Mouse (Mus musculus): ENCODE measurements at regions not wholly inside any gene's neighbourhood (a gene's known extent, or its start where the extent isn't known, plus 50 kb on each side); places are given as distances from the start of the nearest gene placed in this dataset.

- peak; percentile 52 for DNase-seq (ENCODE audit: low read depth, low spot score)
Measured at GRCm38 (mm10) chr10:112863808-112864207, 65.0 kb downstream of the Atxn7l3b start.

- DNase-seq (ENCODE audit: low read depth, low spot score), result no peak
Measured at GRCm38 (mm10) chr10:112863375-112863774, 65.4 kb downstream of the Atxn7l3b start.

- no peak for DNase-seq (ENCODE audit: low read depth, low spot score)
Measured at GRCm38 (mm10) chr10:112851997-112852396, 76.8 kb downstream of the Atxn7l3b start.

DNA sequence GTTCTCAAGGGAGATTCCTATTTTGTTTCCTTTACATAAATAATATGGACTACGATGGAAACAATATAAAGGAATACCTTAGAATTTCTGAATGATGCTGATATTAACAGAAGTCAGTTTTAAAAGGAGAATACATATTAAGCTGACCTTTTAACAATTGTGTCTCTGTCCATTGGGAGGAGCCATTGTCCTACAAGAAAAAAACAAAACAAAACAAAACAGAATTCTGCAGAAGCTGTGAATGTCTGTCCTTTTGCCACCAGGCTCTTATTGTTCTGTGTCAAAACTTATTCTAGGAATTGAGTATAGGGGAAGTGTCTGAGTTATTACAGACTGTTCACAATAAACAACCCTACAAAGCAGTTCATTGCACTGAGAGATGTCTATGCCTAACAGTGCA is 82.6 kb downstream of the Atxn7l3b start:
- DNase-seq (ENCODE audit: low read depth, low spot score), result peak; percentile 44

GRCm38 (mm10) chr10:112837400-112838035 is 91.3 kb downstream of the Atxn7l3b start:
- no peak for DNase-seq (ENCODE audit: low read depth, low spot score)

- DNase-seq (ENCODE audit: low read depth, low spot score), result no peak
Measured at GRCm38 (mm10) chr10:112835970-112836369, 92.8 kb downstream of the Atxn7l3b start.

DNA sequence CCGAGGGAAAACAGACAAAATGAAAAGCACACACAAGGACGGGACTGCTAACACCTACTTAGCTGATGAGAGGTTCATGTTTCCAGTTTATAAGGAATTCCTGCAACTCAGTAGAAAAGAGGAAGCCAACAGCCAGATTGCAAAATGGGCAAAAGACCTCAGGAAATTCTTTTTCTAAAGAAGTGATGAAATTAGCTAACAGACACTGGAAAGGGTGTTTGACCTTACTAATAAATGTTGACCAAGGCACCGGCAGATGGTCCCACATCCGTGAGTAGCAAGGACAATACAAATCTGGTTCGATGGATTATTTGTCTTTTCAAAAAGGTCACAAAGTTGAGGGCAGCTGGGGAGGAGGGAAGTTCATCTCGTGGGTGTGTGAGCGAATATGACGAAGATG is 93.3 kb downstream of the Atxn7l3b start:
- DNase-seq (ENCODE audit: low read depth, low spot score), result peak; percentile 2

DNA sequence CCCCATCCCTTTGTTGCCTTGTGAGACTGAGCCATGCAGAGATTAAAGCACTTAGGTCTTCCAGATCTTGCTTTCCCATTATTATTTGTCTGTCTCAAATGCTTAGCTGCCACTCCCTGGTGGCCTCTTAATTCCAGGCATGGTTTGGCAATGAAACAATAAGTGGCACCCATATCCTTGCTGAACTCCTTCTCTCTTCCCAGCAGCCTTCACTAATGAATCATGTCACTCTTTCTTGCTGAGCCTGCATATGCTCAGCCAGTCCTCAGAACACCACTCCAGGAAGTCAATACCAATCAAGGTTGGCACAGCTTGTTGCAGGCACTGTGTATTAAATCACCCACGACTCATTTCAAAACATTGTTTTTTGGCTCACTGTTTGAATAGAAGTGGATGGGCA is 118.6 kb downstream of the Atxn7l3b start:
- DNase-seq (ENCODE audit: low read depth, low spot score), result peak; percentile 6

GRCm38 (mm10) chr10:112803557-112803956 is 125.2 kb downstream of the Atxn7l3b start:
- peak; percentile 43 for DNase-seq (ENCODE audit: low read depth, low spot score)

- DNase-seq (ENCODE audit: low read depth, low spot score), result peak; percentile 71
Measured at GRCm38 (mm10) chr10:112801560-112801959, 127.2 kb downstream of the Atxn7l3b start.

DNA sequence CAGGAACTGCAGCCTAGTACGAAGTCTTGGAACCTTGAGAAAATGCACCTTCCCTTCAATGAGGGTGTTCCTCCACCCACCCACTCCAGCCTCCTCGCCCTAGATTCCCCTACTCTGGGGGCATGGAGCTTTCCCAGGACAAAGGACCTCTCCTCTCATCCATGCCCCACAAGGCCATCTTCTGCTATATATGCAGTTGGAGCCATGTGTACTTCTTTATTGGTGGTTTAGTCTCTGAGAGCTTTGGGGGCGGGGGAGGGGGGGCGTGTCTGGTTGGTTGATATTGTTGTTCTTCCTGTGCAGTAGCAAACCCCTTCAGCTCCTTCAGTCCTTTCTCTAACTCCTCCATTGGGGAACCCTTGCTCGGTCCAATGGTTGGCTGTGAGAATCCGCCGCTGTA is 130.2 kb downstream of the Atxn7l3b start:
- DNase-seq (ENCODE audit: low read depth, low spot score), result no peak

- no peak for DNase-seq (ENCODE audit: low read depth, low spot score)
Measured at GRCm38 (mm10) chr10:112798090-112798489, 130.7 kb downstream of the Atxn7l3b start.

GRCm38 (mm10) chr10:112795938-112796337 is 132.9 kb downstream of the Atxn7l3b start:
- no peak for DNase-seq (ENCODE audit: low read depth, low spot score)

DNA sequence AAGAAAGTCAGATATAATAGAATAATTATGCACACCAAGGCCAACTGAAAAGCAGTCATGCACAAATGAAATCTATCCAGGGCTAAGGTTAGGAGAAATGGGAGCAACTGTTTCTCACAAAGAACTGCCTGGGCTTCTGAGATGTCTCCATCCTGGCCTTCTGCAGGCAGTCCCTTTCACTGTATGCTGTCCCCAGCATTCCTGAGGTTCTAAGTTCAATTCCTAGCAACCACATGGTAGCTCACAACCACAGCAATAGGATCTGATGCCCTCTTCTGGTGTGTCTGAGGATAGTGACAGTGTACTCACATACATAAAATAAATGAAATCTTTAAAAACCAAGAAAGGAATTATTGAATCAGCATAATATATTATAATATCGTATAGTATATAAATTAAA is 133.3 kb downstream of the Atxn7l3b start:
- DNase-seq (ENCODE audit: low read depth, low spot score), result no peak

- peak; percentile 76 for DNase-seq (ENCODE audit: low read depth, low spot score)
Measured at GRCm38 (mm10) chr10:112788236-112788635, 140.6 kb downstream of the Atxn7l3b start.

- DNase-seq (ENCODE audit: low read depth, low spot score), result no peak
Measured at GRCm38 (mm10) chr10:112774262-112774661, 154.5 kb downstream of the Atxn7l3b start.

DNA sequence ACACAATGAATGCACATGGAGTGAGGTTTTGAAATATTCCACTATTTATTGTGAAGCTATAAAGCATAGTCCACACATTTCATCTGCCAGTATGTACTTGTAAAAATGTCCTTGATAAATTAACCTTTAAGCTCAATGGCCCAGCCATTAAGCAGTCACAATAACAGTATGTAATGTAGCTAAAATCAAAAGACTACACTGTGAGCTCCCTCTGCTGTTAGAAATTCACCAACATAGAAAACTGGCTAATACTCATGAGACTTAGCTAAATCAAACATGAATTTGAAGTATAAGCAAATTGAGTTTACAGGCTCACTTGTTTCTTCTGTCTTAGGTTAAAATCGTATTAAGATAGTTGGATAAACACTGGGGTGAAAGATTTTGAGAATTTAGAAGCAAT is 182.1 kb downstream of the Atxn7l3b start:
- DNase-seq (ENCODE audit: low read depth, low spot score), result peak; percentile 67

- no peak for DNase-seq (ENCODE audit: low read depth, low spot score)
Measured at GRCm38 (mm10) chr10:112743527-112743926, 185.3 kb downstream of the Atxn7l3b start.

DNA sequence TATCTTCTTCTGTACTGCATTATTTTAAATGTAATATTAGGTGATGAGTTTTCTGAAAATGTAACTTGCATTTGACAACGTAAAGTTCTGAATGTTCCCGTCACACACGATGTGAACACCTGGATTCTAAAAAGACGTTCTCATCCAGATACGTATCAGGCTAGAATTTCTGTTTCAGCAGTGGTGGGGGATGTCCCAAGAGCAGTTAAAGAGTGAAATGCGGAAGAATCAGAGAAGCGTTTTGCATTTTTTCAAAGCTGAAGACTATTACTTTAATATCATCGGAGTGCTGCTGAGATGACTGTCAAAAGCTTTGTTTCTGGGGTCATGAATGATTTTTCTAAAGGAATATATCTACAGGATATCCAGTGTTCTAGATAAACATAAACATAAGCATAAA is 186.7 kb downstream of the Atxn7l3b start:
- no peak for DNase-seq (ENCODE audit: low read depth, low spot score)
